Mouse (Mus musculus): ENCODE measurements around the gene Car2. TPM values are rescaled to one million over a fixed set of nuclear protein-coding genes. Genes with fewer than 3 reads are reported as not detected.

Gene Car2
- polyA plus RNA-seq, 1 experiment, result 30.9 TPM

DNA sequence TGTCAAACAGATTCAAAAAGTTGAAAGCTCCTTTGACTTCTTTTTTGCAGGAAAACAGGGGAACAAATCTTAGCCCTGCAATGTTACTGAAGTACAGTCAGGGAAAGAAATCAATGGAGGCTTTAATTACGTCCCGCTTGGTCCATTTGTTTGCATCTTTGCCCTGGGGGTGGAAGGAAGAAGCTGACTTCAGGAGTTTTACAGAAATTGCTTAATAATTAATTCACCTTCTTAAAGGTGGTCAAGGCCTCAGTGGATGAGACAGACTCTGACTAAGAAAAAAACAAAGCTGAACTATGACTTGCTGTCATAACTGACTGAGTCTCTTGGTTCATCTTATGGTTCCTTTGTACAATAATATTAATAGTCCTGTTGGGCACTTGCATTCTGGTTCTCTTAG, 59.6 kb downstream of the Car2 start:
- TF ChIP-seq POLR2A (IDR thresholded peaks at IDR 0.05; ENCODE audit: control insufficient read depth, extremely low read depth, insufficient read depth, low read length, poor library complexity), result no peak
- TF ChIP-seq CTCF (IDR thresholded peaks at IDR 0.05; ENCODE audit: borderline replicate concordance, control insufficient read depth, extremely low read depth, insufficient read depth, low read length, poor library complexity), result no peak
- WGBS, result 95% methylated on average over 2 of the region's 2 CpGs
- no peaks in the 10 kb centered on the region for H3K27me3 ChIP-seq (ENCODE audit: control insufficient read depth, insufficient read depth, low read length)
- H3K27ac ChIP-seq (ENCODE audit: control insufficient read depth, insufficient read depth, low read length), result no peak overlapping the region
- no peak overlapping the region for H3K4me3 ChIP-seq (ENCODE audit: control insufficient read depth, insufficient read depth, low read length)
- no peaks in the 10 kb centered on the region for H3K36me3 ChIP-seq (ENCODE audit: control insufficient read depth, insufficient read depth, low read length)
- DNase-seq, result no peak
- H3K4me1 ChIP-seq (replicated peaks; ENCODE audit: control insufficient read depth, insufficient read depth, low read length), result no peaks in the 10 kb centered on the region

DNA sequence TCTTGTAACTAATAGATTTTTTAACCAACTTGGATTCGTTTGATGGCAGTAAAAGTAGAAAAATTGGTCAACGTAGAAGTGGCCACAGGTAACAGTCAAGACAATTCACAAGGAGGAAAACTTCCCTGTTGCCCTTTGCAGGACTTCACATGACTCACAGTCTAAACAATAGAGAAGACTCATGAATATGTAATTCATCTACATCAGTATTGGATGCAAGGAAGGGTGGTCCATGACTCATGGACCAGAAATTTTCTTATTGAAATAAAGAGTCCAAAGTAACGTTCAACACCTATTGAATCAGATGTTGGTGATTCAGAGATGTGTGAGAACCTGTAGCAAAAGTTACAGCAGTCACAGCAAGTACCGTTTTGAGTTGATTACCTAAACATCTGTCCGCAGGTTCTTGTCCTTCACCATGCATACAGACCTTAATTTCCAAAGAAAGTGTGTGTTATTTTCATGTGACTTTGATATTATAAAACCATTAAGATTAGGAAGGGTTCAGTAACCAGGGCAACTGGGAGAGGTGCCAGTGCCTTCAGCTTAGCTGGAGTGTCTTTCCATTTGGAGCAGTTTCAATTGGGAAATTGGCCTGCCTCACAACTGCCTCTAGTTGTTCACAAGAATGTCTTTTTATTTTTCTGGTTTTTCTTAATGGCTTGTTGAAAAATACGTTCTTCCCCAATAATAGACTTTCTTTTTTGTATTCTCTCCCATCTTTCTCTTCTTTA, 62.2 kb downstream of the Car2 start:
- no peak overlapping the region for H3K27ac ChIP-seq (ENCODE audit: control insufficient read depth, insufficient read depth, low read length)
- no peaks in the 10 kb centered on the region for H3K27me3 ChIP-seq (ENCODE audit: control insufficient read depth, insufficient read depth, low read length)
- no peak for DNase-seq
- no peaks in the 10 kb centered on the region for H3K4me1 ChIP-seq (replicated peaks; ENCODE audit: control insufficient read depth, insufficient read depth, low read length)
- TF ChIP-seq POLR2A (IDR thresholded peaks at IDR 0.05; ENCODE audit: control insufficient read depth, extremely low read depth, insufficient read depth, low read length, poor library complexity) (no peak), CTCF (IDR thresholded peaks at IDR 0.05; ENCODE audit: borderline replicate concordance, control insufficient read depth, extremely low read depth, insufficient read depth, low read length, poor library complexity) (no peak)
- no peak overlapping the region for H3K4me3 ChIP-seq (ENCODE audit: control insufficient read depth, insufficient read depth, low read length)
- H3K36me3 ChIP-seq (ENCODE audit: control insufficient read depth, insufficient read depth, low read length), result no peaks in the 10 kb centered on the region
- 92% methylated on average over 6 of the region's 6 CpGs for WGBS

DNA sequence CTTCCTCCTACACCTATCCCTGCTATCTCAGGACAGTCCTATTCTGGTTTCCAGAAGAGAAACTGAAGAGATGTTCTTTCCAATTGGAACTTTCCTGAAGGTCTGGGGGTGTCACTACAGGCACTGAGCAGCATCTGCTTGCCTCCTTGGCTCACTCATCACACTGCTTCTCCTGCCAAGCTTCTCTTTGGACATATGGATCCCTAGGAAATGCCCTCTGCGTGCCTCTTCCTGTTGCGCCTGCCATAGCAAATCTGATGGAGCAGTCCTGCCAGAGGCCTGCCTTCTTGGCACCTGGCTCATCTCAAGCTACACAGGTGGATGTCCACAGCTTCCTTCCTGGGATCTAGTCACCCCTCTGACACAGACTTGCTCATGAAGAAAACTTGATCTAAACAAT, 64.0 kb downstream of the Car2 start:
- DNase-seq, result no peak
- no peaks in the 10 kb centered on the region for H3K4me1 ChIP-seq (replicated peaks; ENCODE audit: control insufficient read depth, insufficient read depth, low read length)
- H3K27me3 ChIP-seq (ENCODE audit: control insufficient read depth, insufficient read depth, low read length), result no peaks in the 10 kb centered on the region
- H3K4me3 ChIP-seq (ENCODE audit: control insufficient read depth, insufficient read depth, low read length), result no peak overlapping the region
- no peaks in the 10 kb centered on the region for H3K36me3 ChIP-seq (ENCODE audit: control insufficient read depth, insufficient read depth, low read length)
- no peak for TF ChIP-seq CTCF (IDR thresholded peaks at IDR 0.05; ENCODE audit: borderline replicate concordance, control insufficient read depth, extremely low read depth, insufficient read depth, low read length, poor library complexity)
- no peak for TF ChIP-seq POLR2A (IDR thresholded peaks at IDR 0.05; ENCODE audit: control insufficient read depth, extremely low read depth, insufficient read depth, low read length, poor library complexity)
- no peak overlapping the region for H3K27ac ChIP-seq (ENCODE audit: control insufficient read depth, insufficient read depth, low read length)
- 87% methylated on average over 2 of the region's 2 CpGs for WGBS

Other genes with a start within 250 kb of the Car2 start
- gene Car13, start 244.5 kb upstream of the Car2 start, polyA plus RNA-seq (2012; rRNA removed), result 2.5 TPM in 2 replicates
- gene Car1, start 77.9 kb upstream of the Car2 start, polyA plus RNA-seq (2012; rRNA removed), result 0.38 TPM in 2 replicates
- 304 and 370 TPM in 2 replicates for gene Car3, start 22.8 kb upstream of the Car2 start, polyA plus RNA-seq (2012; rRNA removed)

Data from thymus, adult 2 months (tissue).